Mouse (Mus musculus) thymus, postnatal 25 days (tissue): Measurements from ENCODE around the gene Hacd2.

Experiments
- DNase-seq: peaks from one replicate; pipeline ENCODE4 v3.0.0; 2022

Gene Hacd2

GRCm38 (mm10) chr16:35008447-35008846, 13.8 kb upstream of the Hacd2 start:
- DNase-seq: no peak

GRCm38 (mm10) chr16:35013501-35013900, 8.7 kb upstream of the Hacd2 start:
- DNase-seq: no peak

- DNase-seq: no peak
These were observed 5.7 kb upstream of the Hacd2 start for GRCm38 (mm10) chr16:35016491-35016890.

GRCm38 (mm10) chr16:35018470-35018974, 3.7 kb upstream of the Hacd2 start:
- DNase-seq: no peak

GRCm38 (mm10) chr16:35021903-35022241, 356 bp upstream of the Hacd2 start:
- no peak for DNase-seq

GRCm38 (mm10) chr16:35023138-35023735, 1.0 kb downstream of the Hacd2 start:
- no peak for DNase-seq

- peak; percentile 14 for DNase-seq
These were observed 2.1 kb downstream of the Hacd2 start for GRCm38 (mm10) chr16:35024300-35024699.

GRCm38 (mm10) chr16:35025347-35025746, 3.1 kb downstream of the Hacd2 start:
- no peak for DNase-seq

GRCm38 (mm10) chr16:35033241-35033640, 11.0 kb downstream of the Hacd2 start:
- DNase-seq: no peak

- no peak for DNase-seq
These were observed 11.8 kb downstream of the Hacd2 start for GRCm38 (mm10) chr16:35033809-35034577.

- no peak for DNase-seq
These were observed 12.7 kb downstream of the Hacd2 start for GRCm38 (mm10) chr16:35034971-35035370.

GRCm38 (mm10) chr16:35036754-35037153, 14.5 kb downstream of the Hacd2 start:
- DNase-seq: no peak

- no peak for DNase-seq
These were observed 16.3 kb downstream of the Hacd2 start for GRCm38 (mm10) chr16:35038343-35039057.

GRCm38 (mm10) chr16:35040154-35040553, 17.9 kb downstream of the Hacd2 start:
- no peak for DNase-seq

GRCm38 (mm10) chr16:35041001-35041400, 18.8 kb downstream of the Hacd2 start:
- DNase-seq: no peak

- no peak for DNase-seq
These were observed 24.0 kb downstream of the Hacd2 start for GRCm38 (mm10) chr16:35046081-35046775.

GRCm38 (mm10) chr16:35047272-35047969, 25.2 kb downstream of the Hacd2 start:
- DNase-seq: no peak

GRCm38 (mm10) chr16:35051066-35051465, 28.8 kb downstream of the Hacd2 start:
- DNase-seq: no peak

GRCm38 (mm10) chr16:35052191-35052590, 30.0 kb downstream of the Hacd2 start:
- DNase-seq: no peak

GRCm38 (mm10) chr16:35054432-35055193, 32.4 kb downstream of the Hacd2 start:
- DNase-seq: no peak

GRCm38 (mm10) chr16:35055194-35055506, 32.9 kb downstream of the Hacd2 start:
- no peak for DNase-seq

GRCm38 (mm10) chr16:35055861-35056260, 33.6 kb downstream of the Hacd2 start:
- no peak for DNase-seq
